Mouse (Mus musculus) forebrain, postnatal 0 days (tissue): ENCODE data around the gene Cbx2. TPM values are rescaled to one million over a fixed set of nuclear protein-coding genes. Genes with fewer than 3 reads are reported as not detected.

ENCODE experiments used
- ATAC-seq: fragments of 200-750 bp; cut with Nextera tagmentation; 2 replicates; pipeline ENCODE4 v1.8.0; 2017; ENCODE audit warnings: mild to moderate bottlenecking, moderate library complexity
- DNase-seq: peaks from one replicate; pipeline ENCODE4 v3.0.0-alpha.2; 2015
- H3K27ac ChIP-seq: fragments of 300-500 bp; sonication (generic); 2 replicates; pipeline ENCODE4 v1.5.1; 2014; ENCODE audit warnings: low read depth, mild to moderate bottlenecking, antibody characterized with exemption, low read length, moderate library complexity, mixed read lengths
- H3K27me3 ChIP-seq: fragments of 300-500 bp; sonication (generic); 2 replicates; pipeline ENCODE4 v1.6.1; 2014; ENCODE audit warnings: mild to moderate bottlenecking, low read length, mixed read lengths; ENCODE audit not compliant: insufficient read depth
- H3K36me3 ChIP-seq: fragments of 300-500 bp; sonication (generic); 2 replicates; pipeline ENCODE4 v1.6.1; 2014; ENCODE audit warnings: mild to moderate bottlenecking, moderate library complexity; ENCODE audit not compliant: insufficient read depth
- H3K4me1 ChIP-seq: fragments of 300-500 bp; sonication (generic); 2 replicates; pipeline ENCODE4 v1.6.1; 2014; ENCODE audit warnings: antibody characterized with exemption; ENCODE audit not compliant: insufficient read depth
- H3K4me2 ChIP-seq: fragments of 300-500 bp; sonication (generic); 2 replicates; pipeline ENCODE4 v1.6.1; 2014; ENCODE audit warnings: low read depth, mild to moderate bottlenecking, moderate library complexity
- H3K4me3 ChIP-seq: fragments of 300-500 bp; sonication (generic); 2 replicates; pipeline ENCODE4 v1.5.1; 2014; ENCODE audit warnings: low read depth, low read length, mixed read lengths
- H3K9ac ChIP-seq: fragments of 300-500 bp; sonication (generic); 2 replicates; pipeline ENCODE4 v1.6.1; 2014; ENCODE audit warnings: mild to moderate bottlenecking
- H3K9me3 ChIP-seq: fragments of 300-500 bp; sonication (generic); 2 replicates; pipeline ENCODE4 v1.6.1; 2016; ENCODE audit warnings: low read length
- CTCF ChIP-seq: sonication (generic); IDR thresholded peaks from 2 replicates; pipeline ENCODE4 v1.5.1; 2016; ENCODE audit warnings: antibody characterized with exemption, control low read depth, low read depth
- WGBS: fragments of 180-500 bp; shearing (Covaris S2); extraction: QIAGEN DNeasy Blood & Tissue Kit; methylation state at CpG from one replicate; pipeline ENCODE4 v1.1.7; 2014; 5-methylcytosine and 5-hydroxymethylcytosine counted together
- polyA plus RNA-seq: library from polyadenylated mRNA; unstranded; fragments of >200 nt; fragmentation: Nextera tagmentation; extraction: Ambion mirVana; gene quantifications from 2 replicates; pipeline ENCODE4 v1.2.1, GENCODE M21; 2015
- total RNA-seq: library from RNA; depleted of rRNA; stranded (reverse); fragments of >200 nt; gene quantifications from 2 replicates; pipeline ENCODE4 v1.2.3, GENCODE M21; 2014; rRNA removed

The Cbx2 gene
- total and polyA plus RNA-seq, 2 experiments from 2014 or later: 6.4 to 15.2 TPM

DNA sequence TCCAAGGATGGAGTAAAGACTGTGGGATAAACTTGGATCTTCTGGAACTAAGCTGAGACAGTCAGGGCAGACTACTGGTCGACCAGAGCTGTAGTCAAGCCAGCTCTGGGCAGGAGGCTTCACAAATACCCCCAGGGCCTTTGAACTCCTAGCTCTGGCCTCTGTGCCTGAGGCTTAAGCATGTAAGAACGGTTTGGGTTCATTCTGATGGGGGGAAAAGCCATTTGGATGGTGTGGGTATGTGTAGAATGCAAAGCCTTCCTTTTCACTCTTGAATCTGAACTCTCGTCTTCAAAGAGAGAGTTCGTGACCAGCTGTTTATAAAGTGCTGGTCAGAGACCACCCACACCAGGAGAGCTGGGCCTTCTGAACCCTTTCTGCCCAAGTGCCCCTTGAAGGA is 55.0 kb downstream of the Cbx2 start:
- Histone ChIP-seq H3K4me1 (peaks cover 27% of the 10 kb centered on the region), H3K27ac (no peak overlapping the region), H3K36me3 (peaks cover 24% of the 10 kb centered on the region), H3K9me3 (no peaks in the 10 kb centered on the region), H3K27me3 (no peaks in the 10 kb centered on the region), H3K4me3 (no peak overlapping the region), H3K9ac (no peak overlapping the region), H3K4me2 (no peak overlapping the region)
- WGBS: 73% methylated on average over 4 of the region's 4 CpGs
- ATAC-seq: no peak
- TF ChIP-seq CTCF: no peak
- no peak for DNase-seq

DNA sequence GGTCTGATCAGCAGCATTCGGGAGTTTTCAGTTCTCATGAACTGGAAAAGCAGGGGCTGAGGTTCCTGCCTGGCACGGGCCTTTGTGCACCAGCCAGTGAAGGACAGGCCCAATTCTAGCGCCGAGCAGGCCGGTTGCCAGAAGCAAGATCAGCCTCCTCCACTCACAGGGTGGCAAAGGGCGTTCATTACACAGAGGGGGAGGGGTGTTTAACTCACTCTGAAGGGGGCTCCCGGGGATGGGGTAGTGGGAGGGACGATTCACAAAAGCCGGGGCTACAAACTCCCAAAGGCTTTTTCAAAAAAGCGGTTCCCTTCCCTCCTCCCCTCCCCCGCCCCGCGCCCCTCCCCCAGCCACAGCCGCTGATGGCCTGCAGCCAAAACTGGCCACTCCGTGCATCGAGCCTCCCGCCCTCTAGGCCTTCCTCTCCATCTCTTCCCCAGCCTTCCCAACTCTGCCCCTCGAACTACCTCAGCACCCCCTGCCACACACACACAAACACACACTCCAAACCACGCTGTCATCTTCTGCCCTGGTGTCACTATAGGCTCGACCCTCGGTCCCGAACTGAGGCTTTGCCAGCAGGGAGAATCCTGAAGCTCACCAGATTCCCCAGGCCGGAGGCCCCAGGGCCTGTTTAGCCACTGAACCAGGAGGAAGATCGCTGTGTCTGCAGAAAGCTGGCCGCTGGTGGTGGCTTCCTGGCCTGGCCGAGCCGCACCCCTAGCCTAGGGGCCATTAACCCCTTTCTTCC is 56.1 kb downstream of the Cbx2 start:
- Histone ChIP-seq H3K4me1 (peaks cover 32% of the 10 kb centered on the region), H3K27ac (peak overlapping the region; percentile 68), H3K36me3 (peaks cover 24% of the 10 kb centered on the region), H3K4me3 (no peak overlapping the region), H3K9ac (peak overlapping the region; percentile 11; the same call in 1 of the 2 replicates), H3K4me2 (peak overlapping the region; percentile 20), H3K9me3 (no peaks in the 10 kb centered on the region), H3K27me3 (no peaks in the 10 kb centered on the region)
- no peak for TF ChIP-seq CTCF
- peak; percentile 86 for ATAC-seq
- peak; percentile 75 for DNase-seq
- WGBS: 8% methylated on average over 25 of the region's 27 CpGs

DNA sequence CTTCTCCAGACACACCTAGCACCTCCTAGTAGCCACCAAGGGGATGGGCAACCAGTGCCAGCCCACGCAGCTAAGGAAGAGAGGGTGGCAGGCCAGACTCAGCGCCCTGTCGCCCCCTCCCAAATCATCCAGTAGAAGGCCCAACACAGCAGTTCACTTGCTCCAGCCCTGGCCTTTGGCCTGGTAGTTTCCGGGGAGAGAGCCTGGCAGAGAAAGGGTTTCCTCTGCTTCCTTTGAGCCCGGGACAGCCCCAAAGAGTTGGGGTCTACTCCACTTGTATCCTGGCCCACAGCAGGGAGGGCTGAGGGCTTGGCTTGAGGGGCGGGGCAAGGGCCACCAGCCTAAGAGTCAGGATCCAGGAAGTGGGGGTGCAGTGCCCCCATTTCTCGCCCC is 56.7 kb downstream of the Cbx2 start:
- ATAC-seq: no peak
- H3K9me3 ChIP-seq: no peaks in the 10 kb centered on the region
- DNase-seq: no peak
- 37% methylated on average over 7 of the region's 7 CpGs for WGBS
- H3K27me3 ChIP-seq: no peaks in the 10 kb centered on the region
- H3K4me3 ChIP-seq: no peak overlapping the region
- peaks cover 37% of the 10 kb centered on the region for H3K4me1 ChIP-seq
- peak overlapping the region; percentile 11 for H3K9ac ChIP-seq
- TF ChIP-seq CTCF: no peak
- H3K4me2 ChIP-seq: peak overlapping the region; percentile 20
- peaks cover 24% of the 10 kb centered on the region for H3K36me3 ChIP-seq
- H3K27ac ChIP-seq: peak overlapping the region; percentile 68

DNA sequence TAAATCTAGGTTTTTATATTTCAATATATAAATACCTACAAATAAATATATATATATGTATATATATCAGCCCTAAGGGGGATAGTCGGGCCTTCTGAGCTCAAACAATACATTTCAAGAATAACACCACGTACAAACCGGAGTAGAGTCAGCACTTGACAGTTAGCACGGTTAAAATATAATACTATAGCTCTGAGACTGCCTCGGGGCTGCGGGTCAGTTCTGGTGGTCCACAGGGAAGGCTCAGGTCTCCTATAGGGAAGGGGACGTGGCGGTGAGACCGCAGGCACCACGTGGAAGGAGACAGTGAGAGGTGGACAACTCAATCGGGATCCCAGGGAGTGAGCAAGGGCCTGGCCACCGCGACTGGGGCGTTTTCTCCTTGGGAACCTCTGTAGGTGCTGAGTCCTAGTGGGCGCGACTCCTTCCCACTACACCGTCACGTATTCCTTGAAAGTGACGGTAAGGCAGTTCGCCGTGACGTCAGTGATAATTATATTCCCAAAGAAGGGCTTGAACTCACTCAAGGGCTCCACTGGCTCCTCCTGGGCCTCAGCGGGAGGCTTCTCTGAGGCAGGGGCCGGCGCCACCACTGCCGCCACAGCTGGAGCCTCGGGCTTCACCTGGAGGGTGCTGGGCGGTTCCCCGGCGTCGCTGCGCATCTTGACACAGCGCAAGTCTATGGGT is 57.8 kb downstream of the Cbx2 start:
- peaks cover 39% of the 10 kb centered on the region for H3K4me1 ChIP-seq
- no peak for ATAC-seq
- H3K36me3 ChIP-seq: peaks cover 24% of the 10 kb centered on the region
- no peaks in the 10 kb centered on the region for H3K27me3 ChIP-seq
- peak overlapping the region; percentile 3 for H3K4me2 ChIP-seq
- TF ChIP-seq CTCF: no peak
- WGBS: 39% methylated on average over 33 of the region's 33 CpGs
- H3K9me3 ChIP-seq: no peaks in the 10 kb centered on the region
- no peak overlapping the region for H3K27ac ChIP-seq
- no peak for DNase-seq
- peak overlapping the region; percentile 25; the same call in 1 of the 2 replicates for H3K9ac ChIP-seq
- no peak overlapping the region for H3K4me3 ChIP-seq

Other genes with a start within 250 kb of the Cbx2 start
- gene Rbfox3, start 111.4 kb upstream of the Cbx2 start, total RNA-seq: 37.3 and 43.7 TPM in 2 replicates
- gene Rbfox3, start 111.4 kb upstream of the Cbx2 start, polyA plus RNA-seq: 72.7 and 82.3 TPM in 2 replicates
- not detected in 2 replicates for gene Enpp7, start 34.8 kb upstream of the Cbx2 start, total RNA-seq
- not detected in 2 replicates for gene Enpp7, start 34.8 kb upstream of the Cbx2 start, polyA plus RNA-seq
- 14.2 and 21.9 TPM in 2 replicates for gene Cbx8, start 18.0 kb downstream of the Cbx2 start, total RNA-seq
- 5.3 and 8.5 TPM in 2 replicates for gene Cbx8, start 18.0 kb downstream of the Cbx2 start, polyA plus RNA-seq
- gene Cbx4, start 63.3 kb downstream of the Cbx2 start, total RNA-seq: 36.1 and 38.6 TPM in 2 replicates
- 21.7 and 26.1 TPM in 2 replicates for gene Cbx4, start 63.3 kb downstream of the Cbx2 start, polyA plus RNA-seq
- gene Tbc1d16, start 205.5 kb downstream of the Cbx2 start, total RNA-seq: 133 and 153 TPM in 2 replicates
- gene Tbc1d16, start 205.5 kb downstream of the Cbx2 start, polyA plus RNA-seq: 41.2 and 60.4 TPM in 2 replicates
- gene Ccdc40, start 205.6 kb downstream of the Cbx2 start, total RNA-seq: 10.5 and 14.6 TPM in 2 replicates
- 7.2 and 11.8 TPM in 2 replicates for gene Ccdc40, start 205.6 kb downstream of the Cbx2 start, polyA plus RNA-seq
- gene Gaa, start 244.9 kb downstream of the Cbx2 start, total RNA-seq: 97.3 and 135 TPM in 2 replicates
- gene Gaa, start 244.9 kb downstream of the Cbx2 start, polyA plus RNA-seq: 79.8 and 109 TPM in 2 replicates